Mouse (Mus musculus) embryo, embryonic 10 days (tissue): ENCODE data around the gene Zbtb20.

ENCODE experiments used
- DNase-seq: peaks from one replicate; pipeline ENCODE4 v3.0.0-alpha.2; 2015; ENCODE audit warnings: low spot score

Zbtb20 gene

DNA sequence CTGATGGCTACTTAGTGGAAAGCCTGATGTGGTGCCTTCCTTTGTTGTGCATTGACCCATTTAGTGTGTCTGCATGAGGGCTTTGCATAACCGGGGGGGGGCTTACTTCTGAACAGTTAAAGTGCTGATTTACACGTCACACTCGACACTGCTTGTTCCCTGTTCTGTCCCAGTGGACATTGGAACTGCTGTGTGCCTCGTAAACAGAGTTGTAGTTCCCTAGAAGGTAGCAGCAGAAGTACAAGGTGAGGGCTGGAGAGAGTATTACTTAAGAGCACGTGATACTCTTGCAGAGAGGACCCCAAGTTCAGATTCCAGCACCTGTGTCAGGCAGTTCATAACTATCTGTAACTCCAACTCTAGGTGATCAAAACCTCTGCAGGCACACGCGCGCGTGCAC lies 648.5 kb downstream of the Zbtb20 start:
- no peak for DNase-seq

DNA sequence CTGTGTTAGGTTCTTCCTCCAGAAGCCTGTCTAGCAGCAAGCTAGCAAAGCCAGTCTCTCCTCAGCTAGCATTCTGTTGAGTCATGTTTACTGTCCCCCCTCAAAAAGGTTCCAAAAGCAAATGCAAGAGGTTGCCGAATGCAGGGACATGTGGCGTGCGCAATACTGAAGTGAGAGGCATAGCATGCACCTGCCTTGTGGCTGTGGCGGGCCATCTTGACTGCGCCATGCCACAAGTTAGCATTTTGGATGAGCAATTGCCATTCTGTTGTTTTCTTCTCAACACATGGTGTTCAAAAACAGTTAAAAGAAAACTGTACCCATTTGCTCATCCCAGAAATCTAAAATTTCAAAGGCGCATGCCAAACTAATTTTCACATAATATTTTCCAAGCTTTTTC lies 649.9 kb downstream of the Zbtb20 start:
- DNase-seq = no peak

DNA sequence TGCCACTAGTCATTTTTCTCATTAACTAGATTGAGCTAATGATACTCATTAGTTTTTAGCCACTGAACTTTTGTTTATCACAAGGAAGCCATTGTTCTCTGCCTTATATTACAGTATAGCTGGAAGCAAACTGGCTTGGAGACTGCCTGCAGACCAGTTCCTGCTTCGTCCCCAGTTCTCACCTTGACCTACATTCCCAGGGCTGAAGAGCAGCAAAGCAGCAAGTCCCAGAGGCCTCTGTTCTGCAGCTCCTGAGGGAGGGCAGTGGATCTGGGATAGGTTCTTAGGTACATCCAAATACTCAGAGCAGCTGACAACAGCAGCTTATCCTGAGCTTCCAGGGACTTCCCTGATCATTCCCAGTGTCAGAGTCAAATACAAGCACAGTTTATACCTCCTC lies 652.6 kb downstream of the Zbtb20 start:
- DNase-seq = no peak

- no peak for DNase-seq
Measured at GRCm38 (mm10) chr16:43531328-43531727, 655.6 kb downstream of the Zbtb20 start.

GRCm38 (mm10) chr16:43534103-43534502 lies 658.4 kb downstream of the Zbtb20 start:
- no peak for DNase-seq

- DNase-seq = no peak
Measured at GRCm38 (mm10) chr16:43535912-43536311, 660.2 kb downstream of the Zbtb20 start.

GRCm38 (mm10) chr16:43537163-43537562 lies 661.5 kb downstream of the Zbtb20 start:
- DNase-seq = no peak

DNA sequence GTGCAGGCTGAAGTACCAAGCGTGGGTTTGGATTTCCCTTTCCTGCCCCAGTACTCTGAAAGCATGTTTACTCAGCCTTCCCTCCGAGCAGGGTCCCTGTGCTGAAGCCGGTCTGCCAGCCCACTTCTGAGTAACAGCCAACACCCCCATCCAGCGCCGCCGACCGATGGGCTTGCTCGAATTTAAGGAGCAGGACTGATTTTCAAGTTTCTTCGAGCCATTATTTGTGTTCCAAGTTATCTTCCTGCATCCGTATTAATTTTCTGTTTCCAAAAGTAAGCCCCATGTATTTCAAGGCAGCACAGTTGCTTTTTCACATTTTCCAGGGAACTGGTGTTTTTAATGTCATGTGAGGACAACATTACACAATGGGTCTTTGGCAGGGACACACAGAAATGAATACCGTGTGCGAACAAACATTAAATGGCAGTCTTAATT lies 664.0 kb downstream of the Zbtb20 start:
- no peak for DNase-seq

- DNase-seq = peak; percentile 83
Measured at GRCm38 (mm10) chr16:43540108-43540507, 664.4 kb downstream of the Zbtb20 start.

GRCm38 (mm10) chr16:43540546-43541167 lies 665.0 kb downstream of the Zbtb20 start:
- DNase-seq = no peak

DNA sequence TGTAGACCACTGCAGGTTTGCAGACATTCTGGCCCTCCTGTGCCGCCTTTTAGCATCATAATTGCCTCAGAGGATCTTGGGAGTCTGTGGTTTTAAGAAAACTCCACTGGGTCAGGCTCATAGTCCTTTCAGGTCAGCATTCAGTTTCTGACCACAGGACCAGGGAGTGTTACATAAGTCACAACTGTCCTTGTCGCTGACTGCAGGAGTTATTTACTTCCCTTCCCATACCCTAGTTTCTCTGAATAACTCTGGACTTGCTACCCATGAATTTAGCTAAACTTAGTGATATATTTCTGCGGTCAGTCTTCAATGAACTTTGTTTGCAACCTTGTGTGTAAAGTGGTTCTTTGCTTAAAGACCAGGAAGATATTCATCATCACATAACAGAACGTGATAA lies 669.6 kb downstream of the Zbtb20 start:
- DNase-seq = no peak

GRCm38 (mm10) chr16:43547323-43548180 lies 671.9 kb downstream of the Zbtb20 start:
- peak; percentile 13 for DNase-seq

DNA sequence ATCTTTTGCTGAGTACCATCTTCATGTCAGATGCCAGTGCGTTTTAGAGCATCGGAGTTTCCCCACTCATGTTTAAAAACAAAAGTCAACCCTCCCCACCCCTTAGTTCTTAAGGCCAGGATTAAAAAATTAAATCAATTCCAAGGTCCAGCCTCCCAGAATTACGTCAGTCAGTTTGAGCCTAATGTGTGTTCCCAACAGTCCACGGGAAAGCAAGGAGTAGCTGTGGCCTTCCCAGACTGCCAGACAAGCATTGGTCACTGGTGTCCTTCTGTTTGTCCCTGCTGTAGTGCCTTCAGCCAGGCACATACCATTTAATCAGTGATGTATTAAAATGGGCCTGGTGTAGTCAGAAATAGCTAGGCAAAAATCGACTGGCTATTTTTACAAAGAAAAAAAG lies 673.1 kb downstream of the Zbtb20 start:
- DNase-seq = no peak

- DNase-seq = no peak
Measured at GRCm38 (mm10) chr16:43549425-43550089, 673.9 kb downstream of the Zbtb20 start.

DNA sequence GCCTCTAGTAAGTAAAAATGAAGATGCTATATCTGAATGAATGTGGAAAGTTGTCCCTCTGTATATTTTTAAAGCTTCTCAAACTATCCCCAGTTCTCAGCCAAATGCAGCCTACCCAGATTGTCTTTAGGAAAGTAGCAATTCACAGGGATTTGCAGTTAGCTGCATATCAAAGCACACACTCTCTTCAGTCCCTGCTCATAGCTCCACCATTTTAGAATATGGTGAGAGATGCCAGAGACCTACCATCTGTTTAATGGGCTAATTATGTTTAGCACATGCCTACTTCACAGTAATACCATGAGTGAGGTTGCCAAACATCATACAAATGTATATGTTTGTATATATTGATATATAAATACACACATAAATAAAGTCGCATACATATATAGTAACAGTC lies 676.8 kb downstream of the Zbtb20 start:
- DNase-seq = no peak

DNA sequence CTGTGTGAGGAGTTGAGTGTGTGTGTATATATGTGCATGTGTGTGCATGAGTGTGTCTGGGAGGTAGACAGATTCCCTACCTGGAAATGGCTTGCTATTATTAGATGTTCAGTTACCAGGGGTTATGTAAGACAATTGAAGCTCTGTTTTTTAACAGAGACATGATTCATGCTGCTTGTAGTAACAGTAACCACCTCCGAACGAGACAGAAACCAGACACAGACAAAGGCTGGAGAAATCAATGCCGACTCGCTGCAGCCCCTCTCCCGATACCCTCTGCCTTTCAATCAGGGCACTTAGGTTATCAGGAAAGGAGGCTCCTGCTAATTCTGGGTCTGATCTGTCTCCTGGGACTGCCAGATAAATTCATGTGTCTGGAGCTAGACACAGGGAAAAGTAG lies 681.7 kb downstream of the Zbtb20 start:
- DNase-seq = no peak

DNA sequence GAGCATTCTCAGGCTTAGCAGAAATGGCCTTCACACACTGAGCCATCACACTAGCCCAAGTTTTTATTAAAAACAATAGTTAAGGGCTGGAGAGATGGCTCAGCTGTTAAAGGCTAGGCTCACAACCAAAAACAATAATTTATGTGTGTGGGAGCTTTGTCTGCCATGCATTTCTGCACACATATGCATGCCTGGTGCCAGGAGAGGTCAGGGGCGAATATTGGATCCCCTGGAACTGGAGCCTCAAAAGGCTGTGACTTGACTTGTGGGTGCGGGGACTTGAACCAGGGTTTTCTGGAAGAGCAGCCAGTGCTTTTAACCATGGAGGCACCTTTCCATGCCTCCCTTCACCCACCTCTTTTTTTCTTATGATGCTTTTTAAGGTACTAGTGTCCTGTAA lies 685.6 kb downstream of the Zbtb20 start:
- no peak for DNase-seq

DNA sequence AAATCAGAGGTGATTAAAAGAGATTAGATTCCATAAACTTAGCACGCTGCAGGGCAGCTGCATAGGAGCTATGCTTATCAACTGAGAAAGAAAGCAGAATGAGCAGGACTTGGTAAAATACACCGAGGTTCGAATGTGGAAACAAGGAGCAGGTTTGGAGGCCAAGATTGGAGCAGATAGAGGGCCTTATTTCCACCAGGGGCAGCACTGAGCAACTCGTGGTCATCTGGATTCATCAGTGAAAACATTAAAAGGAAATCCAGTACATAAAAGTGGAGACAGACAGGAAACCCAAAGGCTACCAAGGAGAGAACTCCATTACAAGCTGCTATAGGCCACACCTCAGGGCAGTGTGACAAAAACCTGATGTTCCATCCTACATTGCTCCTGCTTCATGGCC lies 686.3 kb downstream of the Zbtb20 start:
- no peak for DNase-seq

GRCm38 (mm10) chr16:43565872-43566271 lies 690.2 kb downstream of the Zbtb20 start:
- DNase-seq = no peak

DNA sequence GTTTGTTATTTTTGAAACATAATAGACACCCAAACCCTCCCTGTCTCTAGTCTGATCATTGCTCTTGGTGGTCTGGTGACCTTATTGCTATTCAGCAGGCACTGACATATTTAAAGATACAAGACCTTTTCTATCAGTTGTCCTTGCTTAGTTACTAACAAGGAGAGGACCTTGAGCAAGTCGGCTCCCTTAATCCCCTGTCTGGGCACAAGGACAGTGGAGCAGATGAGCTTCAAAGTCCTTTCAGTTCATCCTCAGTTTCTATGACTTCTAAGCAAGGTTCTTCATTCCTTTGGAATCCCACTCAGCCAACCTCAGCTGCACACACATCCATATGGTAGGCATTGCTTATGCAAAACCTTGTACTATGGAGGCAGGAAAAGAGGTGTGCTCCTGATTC lies 690.8 kb downstream of the Zbtb20 start:
- no peak for DNase-seq

DNA sequence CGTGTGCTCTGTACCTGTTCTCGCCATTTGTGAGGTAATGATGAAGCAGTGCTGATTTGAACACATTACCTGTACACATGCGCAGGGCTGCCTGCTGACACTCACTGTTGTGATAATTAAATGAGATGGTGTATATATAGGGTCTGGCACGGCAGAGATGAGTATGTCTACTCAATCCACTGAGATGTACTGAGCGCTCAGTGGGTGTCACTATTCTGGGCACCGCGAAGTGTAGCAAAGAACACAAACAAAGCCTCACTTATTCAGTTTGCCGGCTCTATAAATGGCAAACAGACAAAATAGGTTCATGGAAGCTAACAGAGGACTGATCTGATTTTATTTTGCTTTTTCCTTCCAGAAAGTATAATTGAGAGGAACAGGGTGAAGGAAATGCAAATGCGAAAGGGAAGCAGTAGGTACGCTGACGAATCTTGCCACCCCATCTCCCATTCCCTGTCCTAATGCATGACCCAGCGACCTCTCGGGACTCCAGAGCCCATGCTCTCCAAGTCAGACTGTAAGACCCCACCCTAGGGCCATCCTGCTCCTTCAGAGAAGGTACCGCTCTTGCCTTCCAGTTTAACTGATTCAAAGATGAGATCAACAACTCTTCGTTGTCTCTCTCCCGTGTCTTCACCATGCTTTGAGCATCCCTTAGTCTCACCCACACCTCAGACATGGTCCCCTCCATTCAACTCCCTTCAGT lies 695.8 kb downstream of the Zbtb20 start:
- no peak for DNase-seq

- DNase-seq = no peak
Measured at GRCm38 (mm10) chr16:43572171-43572570, 696.5 kb downstream of the Zbtb20 start.
